Mouse (Mus musculus): ENCODE measurements at regions not wholly inside any gene's neighbourhood (a gene's known extent, or its start where the extent isn't known, plus 50 kb on each side); places are given as distances from the start of the nearest gene placed in this dataset.

DNA sequence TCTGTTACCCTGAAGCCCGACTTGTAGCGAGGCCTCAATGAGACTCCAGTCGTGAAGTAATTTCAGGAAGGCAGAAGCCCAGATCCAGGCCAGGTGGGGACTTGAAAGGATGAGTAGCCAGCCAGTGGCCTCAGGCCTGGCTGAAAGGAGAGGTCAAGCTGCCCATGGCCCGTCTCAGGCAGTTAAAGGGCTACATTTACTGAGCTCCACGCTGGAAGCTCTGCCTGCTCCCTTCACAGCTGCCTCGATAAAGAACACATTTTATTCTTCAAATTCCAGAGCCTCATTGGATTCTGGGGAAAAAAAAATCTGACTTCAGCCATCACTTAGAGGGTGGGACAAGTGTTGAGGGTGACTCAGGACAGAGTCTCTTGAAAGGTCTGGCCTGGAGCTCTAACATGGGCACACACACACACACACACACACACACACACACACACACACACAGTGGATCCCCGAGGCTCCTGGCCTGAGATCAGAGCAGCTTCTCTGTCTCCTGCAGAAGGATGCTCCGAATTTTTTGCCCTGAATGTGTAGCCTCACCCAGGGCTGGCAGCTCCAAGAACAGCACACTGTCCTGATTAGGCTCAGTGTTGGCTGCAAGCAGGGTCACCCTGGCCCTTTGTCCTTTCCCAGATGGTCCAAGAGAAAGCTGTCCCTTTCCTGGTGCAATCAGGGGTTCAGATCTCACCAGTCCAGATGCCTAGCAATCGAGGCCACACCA, 53.0 kb downstream of the Gadd45g start:
- Histone ChIP-seq H3K27me3 (no peaks in the 10 kb centered on the region), H3K36me3 (no peaks in the 10 kb centered on the region), H3K9me3 (replicated peaks) (no peaks in the 10 kb centered on the region), H3K9ac (no peak overlapping the region), H3K27ac (no peak overlapping the region), H3K4me3 (no peak overlapping the region), H3K4me1 (replicated peaks) (peaks cover 33% of the 10 kb centered on the region), H3K4me2 (no peak overlapping the region)
- 55% methylated on average over 9 of the region's 9 CpGs for WGBS
- ATAC-seq (replicated peaks; ENCODE audit: insufficient number of reproducible peaks, insufficient read depth, low FRiP score, low read depth): no peak

DNA sequence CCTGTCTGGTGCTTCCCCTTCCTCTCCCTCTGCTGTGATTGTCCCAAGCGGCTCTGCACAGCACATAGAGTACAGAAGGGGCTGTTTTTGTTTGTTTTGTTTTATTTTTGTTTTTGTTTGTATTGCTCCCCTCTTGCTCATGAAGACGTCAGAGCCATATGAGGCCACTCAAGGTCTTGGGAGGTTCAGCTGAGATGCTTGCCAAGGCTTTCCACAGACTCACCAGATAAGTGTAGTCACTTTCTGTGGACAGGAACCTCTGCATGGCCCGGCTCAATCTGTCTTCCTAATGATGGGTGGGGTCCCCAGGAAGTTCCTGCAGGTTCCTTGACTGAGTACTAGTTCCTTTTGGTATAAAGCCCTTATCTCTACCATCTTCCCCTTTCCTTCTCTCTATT, 53.6 kb downstream of the Gadd45g start:
- H3K4me3 ChIP-seq: no peak overlapping the region
- H3K4me2 ChIP-seq: no peak overlapping the region
- no peak for ATAC-seq (replicated peaks; ENCODE audit: insufficient number of reproducible peaks, insufficient read depth, low FRiP score, low read depth)
- H3K4me1 ChIP-seq (replicated peaks): peaks cover 33% of the 10 kb centered on the region
- H3K9ac ChIP-seq: no peak overlapping the region
- no peak overlapping the region for H3K27ac ChIP-seq
- no peaks in the 10 kb centered on the region for H3K9me3 ChIP-seq (replicated peaks)
- no peaks in the 10 kb centered on the region for H3K27me3 ChIP-seq
- no peaks in the 10 kb centered on the region for H3K36me3 ChIP-seq
- 61% methylated on average over 3 of the region's 3 CpGs for WGBS

DNA sequence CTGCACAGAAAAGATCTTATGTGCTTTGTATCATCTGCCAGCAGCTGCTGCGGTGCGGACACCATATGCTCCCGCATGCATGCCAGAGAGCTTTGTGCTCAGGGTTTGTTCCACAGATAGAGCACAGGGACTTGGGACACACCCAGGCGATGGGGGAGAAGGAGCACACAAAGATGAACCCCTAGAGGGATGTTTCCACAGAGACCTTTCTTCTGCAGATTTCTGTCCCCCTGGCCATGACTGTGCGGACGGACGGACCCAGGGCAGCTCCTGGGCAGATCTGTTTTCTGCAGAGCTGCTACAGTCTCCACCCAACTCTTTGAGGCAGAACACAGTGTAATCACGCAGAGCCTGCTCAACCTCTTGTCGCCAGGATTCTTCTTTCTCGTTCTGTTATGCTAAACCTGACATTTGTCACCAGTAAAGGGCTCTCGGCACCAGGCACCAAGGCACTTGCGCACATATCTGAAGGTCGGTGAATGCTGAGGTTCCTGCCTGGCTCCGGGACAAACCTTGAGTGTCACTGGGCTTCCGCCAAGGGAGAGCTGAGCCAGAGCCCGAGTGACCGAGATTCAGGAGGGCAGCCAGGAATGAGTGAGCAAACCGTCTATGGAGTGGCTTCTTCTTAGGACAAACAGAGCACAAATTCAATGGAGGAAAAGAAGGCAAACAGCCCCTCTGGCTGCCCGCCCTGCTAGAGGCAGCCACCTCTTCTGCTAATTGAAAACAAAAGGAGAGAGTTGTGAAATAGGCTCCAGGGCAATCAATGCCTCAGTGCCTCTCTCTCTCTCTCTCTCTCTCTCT, 56.2 kb downstream of the Gadd45g start:
- no peaks in the 10 kb centered on the region for H3K36me3 ChIP-seq
- H3K4me3 ChIP-seq: peak overlapping the region; percentile 19
- H3K9me3 ChIP-seq (replicated peaks): no peaks in the 10 kb centered on the region
- H3K4me1 ChIP-seq (replicated peaks): peaks cover 33% of the 10 kb centered on the region
- ATAC-seq (replicated peaks; ENCODE audit: insufficient number of reproducible peaks, insufficient read depth, low FRiP score, low read depth): peak; percentile 81
- peak overlapping the region; percentile 55 for H3K4me2 ChIP-seq
- 20% methylated on average over 19 of the region's 19 CpGs for WGBS
- H3K9ac ChIP-seq: peak overlapping the region; percentile 44
- H3K27ac ChIP-seq: peak overlapping the region; percentile 91
- H3K27me3 ChIP-seq: no peaks in the 10 kb centered on the region

DNA sequence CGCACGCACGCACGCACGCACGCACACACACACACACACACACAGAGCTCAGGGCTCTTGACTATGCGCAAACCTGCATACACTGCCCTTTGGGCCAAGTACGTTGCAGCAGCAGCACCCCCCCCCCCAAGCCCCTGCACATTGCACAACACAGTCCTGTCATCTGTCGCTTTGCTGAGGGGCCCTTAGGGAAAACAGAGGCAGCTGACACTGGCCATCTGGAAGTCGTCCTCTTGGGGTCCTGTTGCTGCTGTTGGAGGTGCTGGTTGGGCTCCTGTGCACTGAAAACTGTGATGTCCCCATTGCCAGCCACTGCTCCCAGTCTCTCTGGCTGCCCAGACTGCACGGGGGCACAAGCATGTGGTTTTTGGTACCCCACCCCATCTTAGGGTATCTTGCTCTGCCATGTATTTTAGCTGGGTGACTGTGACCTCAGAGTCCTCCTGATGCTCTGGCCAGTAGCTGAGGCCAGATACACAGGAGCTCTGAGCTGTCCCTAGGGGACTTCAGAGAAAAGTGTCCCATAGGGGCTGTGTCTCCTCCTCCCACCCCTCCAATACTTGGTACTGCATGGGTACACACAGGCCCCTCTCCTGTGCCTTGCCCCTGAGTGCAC, 57.0 kb downstream of the Gadd45g start:
- Histone ChIP-seq H3K4me3 (no peak overlapping the region), H3K27me3 (no peaks in the 10 kb centered on the region), H3K27ac (peak overlapping the region; percentile 91), H3K4me2 (peak overlapping the region; percentile 55), H3K36me3 (no peaks in the 10 kb centered on the region), H3K9ac (no peak overlapping the region), H3K4me1 (replicated peaks) (peaks cover 33% of the 10 kb centered on the region), H3K9me3 (replicated peaks) (no peaks in the 10 kb centered on the region)
- WGBS: 33% methylated on average over 11 of the region's 11 CpGs
- ATAC-seq (replicated peaks; ENCODE audit: insufficient number of reproducible peaks, insufficient read depth, low FRiP score, low read depth): peak; percentile 83

DNA sequence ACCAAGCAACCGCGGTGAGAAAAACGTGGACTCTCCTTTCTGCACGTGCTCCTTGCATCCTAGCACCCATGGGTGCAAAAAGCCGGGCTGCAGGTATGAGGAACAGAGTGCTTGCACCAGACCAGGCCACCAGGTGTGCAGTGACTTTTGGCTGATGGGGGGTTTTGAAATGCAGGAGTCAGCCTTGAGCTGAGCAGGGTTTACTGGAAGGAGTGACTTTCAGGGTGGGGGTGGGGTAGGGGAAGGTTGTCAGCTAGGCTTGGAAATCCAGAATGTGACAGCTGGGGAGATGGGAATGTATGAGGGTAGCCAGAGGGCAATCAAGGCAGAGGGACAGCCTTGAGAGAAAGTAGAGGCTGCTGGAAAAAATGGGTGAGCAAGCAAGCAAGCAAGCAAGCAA, 58.8 kb downstream of the Gadd45g start:
- Histone ChIP-seq H3K36me3 (no peaks in the 10 kb centered on the region), H3K4me1 (replicated peaks) (peaks cover 22% of the 10 kb centered on the region), H3K4me3 (no peak overlapping the region), H3K9me3 (replicated peaks) (no peaks in the 10 kb centered on the region), H3K4me2 (no peak overlapping the region), H3K27ac (no peak overlapping the region), H3K27me3 (no peaks in the 10 kb centered on the region), H3K9ac (no peak overlapping the region)
- ATAC-seq (replicated peaks; ENCODE audit: insufficient number of reproducible peaks, insufficient read depth, low FRiP score, low read depth): no peak
- 85% methylated on average over 5 of the region's 5 CpGs for WGBS

DNA sequence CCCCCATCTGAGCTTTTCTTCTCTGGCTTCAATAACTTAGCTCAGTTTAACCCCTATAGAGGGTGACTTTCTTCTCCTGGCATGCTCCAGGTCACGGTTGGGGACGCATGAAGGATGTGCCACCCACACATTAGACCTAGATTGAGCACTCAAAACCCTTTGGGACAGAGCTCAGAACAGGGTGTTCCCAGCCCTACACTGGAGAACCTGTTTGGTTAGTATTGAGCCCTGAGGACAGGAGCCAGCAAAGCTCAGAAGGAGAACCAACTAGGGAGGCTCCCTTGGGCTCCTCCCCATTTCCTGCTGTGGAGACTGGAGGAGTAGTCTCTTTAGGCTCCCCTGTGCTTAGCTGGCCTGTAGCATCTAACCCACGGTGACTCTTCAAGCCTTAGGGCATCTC, 59.6 kb downstream of the Gadd45g start:
- Histone ChIP-seq H3K27me3 (no peaks in the 10 kb centered on the region), H3K9me3 (replicated peaks) (no peaks in the 10 kb centered on the region), H3K9ac (no peak overlapping the region), H3K4me2 (no peak overlapping the region), H3K27ac (no peak overlapping the region), H3K36me3 (no peaks in the 10 kb centered on the region), H3K4me1 (replicated peaks) (peaks cover 23% of the 10 kb centered on the region), H3K4me3 (no peak overlapping the region)
- ATAC-seq (replicated peaks; ENCODE audit: insufficient number of reproducible peaks, insufficient read depth, low FRiP score, low read depth): no peak
- 89% methylated on average over 3 of the region's 3 CpGs for WGBS

GRCm38 (mm10) chr13:51908514-51908913, 62.0 kb downstream of the Gadd45g start:
- WGBS: 74% methylated on average over 7 of the region's 7 CpGs
- no peak for ATAC-seq (replicated peaks; ENCODE audit: insufficient number of reproducible peaks, insufficient read depth, low FRiP score, low read depth)
- no peaks in the 10 kb centered on the region for H3K9me3 ChIP-seq (replicated peaks)

DNA sequence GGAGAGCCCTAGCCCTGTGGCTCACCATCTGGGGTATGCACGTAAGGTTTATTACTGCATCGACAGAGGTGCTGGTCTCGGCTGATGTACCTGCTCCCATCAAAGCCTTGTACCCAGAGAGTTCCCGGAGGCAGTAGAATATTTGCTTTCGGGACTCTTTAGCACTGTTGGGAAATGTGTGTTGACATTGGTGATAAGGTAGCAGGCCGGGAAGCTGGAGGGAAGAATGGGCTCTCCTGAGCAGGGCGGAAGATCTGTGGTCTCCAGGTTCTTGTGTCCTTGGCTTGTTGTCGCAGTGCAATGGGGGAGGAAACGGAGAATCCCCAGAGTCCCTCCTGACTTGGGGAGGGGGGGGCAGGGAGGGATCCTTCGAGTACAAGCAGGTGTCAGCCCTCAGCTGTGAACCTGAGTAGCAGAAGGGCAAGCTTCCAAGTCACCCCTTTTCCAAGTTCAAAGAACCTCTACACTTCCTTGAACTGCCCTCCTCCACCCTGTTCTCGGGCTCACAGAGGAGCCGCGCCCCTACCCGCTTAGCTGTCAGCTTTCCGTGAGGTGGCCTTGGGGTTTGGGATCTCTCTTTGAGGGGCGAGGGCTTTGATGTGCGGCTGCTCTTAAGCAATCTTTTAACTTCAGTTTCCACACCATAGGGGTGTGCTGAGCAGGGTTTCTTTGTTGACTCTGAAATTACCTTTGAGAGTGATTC, 65.0 kb downstream of the Gadd45g start:
- 35% methylated on average over 17 of the region's 17 CpGs for WGBS

More at GRCm38 (mm10) chr13:51908514-51908913, 62.0 kb downstream of the Gadd45g start:
- Histone ChIP-seq H3K27ac (no peak overlapping the region), H3K36me3 (no peaks in the 10 kb centered on the region), H3K27me3 (no peaks in the 10 kb centered on the region), H3K9ac (no peak overlapping the region), H3K4me1 (replicated peaks) (peaks cover 10% of the 10 kb centered on the region), H3K4me3 (no peak overlapping the region), H3K4me2 (no peak overlapping the region)

DNA sequence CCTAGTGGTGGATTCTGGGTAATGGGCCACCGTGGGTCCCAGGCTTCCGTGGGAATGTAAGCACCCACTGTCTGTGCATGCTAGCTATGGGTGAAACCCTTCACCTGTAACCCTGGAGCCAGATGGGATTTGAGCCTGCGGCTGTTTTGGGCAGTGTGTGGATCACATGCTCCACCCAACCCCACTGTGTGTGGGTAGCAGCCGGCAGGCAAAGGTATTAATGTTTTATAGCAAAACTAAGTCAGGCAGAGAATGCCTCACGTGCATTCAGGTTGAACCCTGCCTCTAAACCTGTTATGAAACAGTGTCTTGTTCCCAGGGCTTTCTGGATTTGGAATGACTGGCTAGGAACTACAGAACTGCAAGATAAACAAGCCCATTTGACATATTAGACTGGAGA, 66.0 kb downstream of the Gadd45g start:
- Histone ChIP-seq H3K9me3 (replicated peaks) (no peaks in the 10 kb centered on the region), H3K27me3 (peaks cover 21% of the 10 kb centered on the region), H3K4me2 (no peak overlapping the region), H3K4me1 (replicated peaks) (peaks cover 5% of the 10 kb centered on the region; the same call in 1 of the 2 replicates), H3K4me3 (no peak overlapping the region), H3K9ac (no peak overlapping the region), H3K36me3 (no peaks in the 10 kb centered on the region), H3K27ac (no peak overlapping the region)
- no peak for ATAC-seq (replicated peaks; ENCODE audit: insufficient number of reproducible peaks, insufficient read depth, low FRiP score, low read depth)
- WGBS: 79% methylated on average over 5 of the region's 5 CpGs

More for the DNA sequence above, 65.0 kb downstream of the Gadd45g start:
- Histone ChIP-seq H3K4me2 (no peak overlapping the region), H3K27me3 (peaks cover 11% of the 10 kb centered on the region), H3K36me3 (no peaks in the 10 kb centered on the region), H3K4me1 (replicated peaks) (peaks cover 5% of the 10 kb centered on the region; the same call in 1 of the 2 replicates), H3K9ac (no peak overlapping the region; the same call in 1 of the 2 replicates), H3K9me3 (replicated peaks) (no peaks in the 10 kb centered on the region), H3K27ac (no peak overlapping the region), H3K4me3 (no peak overlapping the region)
- peak; percentile 60 for ATAC-seq (replicated peaks; ENCODE audit: insufficient number of reproducible peaks, insufficient read depth, low FRiP score, low read depth)

- H3K27me3 ChIP-seq: peaks cover 26% of the 10 kb centered on the region
- WGBS: 97% methylated on average over 3 of the region's 3 CpGs
- peaks cover 5% of the 10 kb centered on the region for H3K4me1 ChIP-seq (replicated peaks)
- H3K4me3 ChIP-seq: no peak overlapping the region
- H3K4me2 ChIP-seq: no peak overlapping the region
- H3K9ac ChIP-seq: no peak overlapping the region
- no peak overlapping the region for H3K27ac ChIP-seq
- H3K36me3 ChIP-seq: no peaks in the 10 kb centered on the region
- ATAC-seq (replicated peaks; ENCODE audit: insufficient number of reproducible peaks, insufficient read depth, low FRiP score, low read depth): no peak
- no peaks in the 10 kb centered on the region for H3K9me3 ChIP-seq (replicated peaks)
These were observed 66.5 kb downstream of the Gadd45g start for GRCm38 (mm10) chr13:51912994-51913393.

DNA sequence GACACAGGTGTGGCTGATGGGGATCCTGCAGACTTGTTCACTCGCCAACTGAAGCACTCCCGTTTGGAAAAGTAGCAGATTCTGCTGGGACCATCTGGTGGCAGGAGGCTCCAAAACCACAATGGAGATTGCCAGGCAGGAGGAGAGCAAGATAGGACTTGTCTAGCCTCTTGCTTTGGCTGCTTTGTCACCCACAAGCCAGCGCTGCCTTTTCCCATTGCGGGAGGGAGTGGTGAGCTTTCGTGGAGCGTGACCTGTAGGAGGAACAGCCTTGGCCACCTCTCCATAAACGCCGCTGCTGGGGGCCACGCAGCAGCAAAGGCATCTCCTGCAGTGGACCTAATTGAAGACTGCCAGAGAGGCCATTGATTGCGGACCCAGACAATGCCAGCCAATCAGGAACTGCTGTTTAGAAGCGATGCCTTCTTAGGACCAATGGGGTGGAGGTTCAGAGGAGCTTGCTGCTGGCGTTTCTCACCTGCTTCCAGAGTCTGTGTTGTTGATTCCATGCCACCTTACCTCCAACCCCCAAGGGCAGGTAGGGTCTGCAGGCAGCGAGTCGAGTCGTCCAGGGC, 70.3 kb downstream of the Gadd45g start:
- Histone ChIP-seq H3K9ac (no peak overlapping the region), H3K9me3 (replicated peaks) (no peaks in the 10 kb centered on the region), H3K27ac (no peak overlapping the region), H3K4me1 (replicated peaks) (peaks cover 23% of the 10 kb centered on the region), H3K4me3 (no peak overlapping the region), H3K4me2 (no peak overlapping the region), H3K36me3 (no peaks in the 10 kb centered on the region), H3K27me3 (peaks cover 36% of the 10 kb centered on the region)
- ATAC-seq (replicated peaks; ENCODE audit: insufficient number of reproducible peaks, insufficient read depth, low FRiP score, low read depth): no peak
- WGBS: 54% methylated on average over 15 of the region's 15 CpGs
